Mouse (Mus musculus): ENCODE measurements around the gene Il23r.

Il23r gene

GRCm38 (mm10) chr6:67421761-67422160 lies 69.9 kb downstream of the Il23r start:
- no peak for DNase-seq

GRCm38 (mm10) chr6:67416557-67416956 lies 75.1 kb downstream of the Il23r start:
- DNase-seq, result no peak

GRCm38 (mm10) chr6:67415276-67415675 lies 76.4 kb downstream of the Il23r start:
- DNase-seq, result no peak

GRCm38 (mm10) chr6:67413378-67413777 lies 78.3 kb downstream of the Il23r start:
- DNase-seq, result peak; percentile 4

GRCm38 (mm10) chr6:67405281-67405682 lies 86.4 kb downstream of the Il23r start:
- DNase-seq, result no peak

GRCm38 (mm10) chr6:67399551-67399950 lies 92.1 kb downstream of the Il23r start:
- DNase-seq, result no peak

- DNase-seq, result peak; percentile 38
These were observed 115.7 kb downstream of the Il23r start, which contains the start of gene Il12rb2 for GRCm38 (mm10) chr6:67375982-67376391. Gene Il12rb2, minus strand, starts transcription at chr6:67376188.

Measured in liver (tissue).